Mouse (Mus musculus): Measurements from ENCODE around the gene Des. TPM values are rescaled to one million over a fixed set of nuclear protein-coding genes. Genes with fewer than 3 reads are reported as not detected.
A peak's percentile ranks its signal among the peaks of the same experiment; 100 is the strongest.

Des gene
- polyA plus RNA-seq, 1 experiment from 2014 or later = 13.8 TPM

DNA sequence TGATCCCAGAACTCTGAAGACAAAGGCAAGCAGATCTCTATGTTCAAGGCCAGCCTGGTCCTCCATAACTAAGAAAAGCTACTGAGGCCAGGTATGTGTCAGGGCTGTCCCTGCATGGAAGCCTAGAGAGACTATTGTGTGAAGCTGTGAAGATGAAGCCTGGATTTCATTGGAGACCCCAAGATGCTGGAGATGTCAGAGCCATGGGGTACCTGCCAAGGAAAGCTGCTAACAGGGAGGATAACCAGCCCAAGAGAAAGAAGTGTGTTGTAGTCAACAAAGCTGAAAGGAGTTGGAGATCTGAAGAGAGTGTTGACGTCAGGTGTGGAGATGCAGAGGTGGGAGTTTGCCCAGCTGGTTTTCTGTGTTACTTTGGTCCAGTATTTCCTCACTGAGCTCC is 28.9 kb upstream of the Des start:
- ATAC-seq (ENCODE audit: insufficient number of reproducible peaks, insufficient read depth, low FRiP score, low TSS enrichment, low read depth) = no peak
- 65% methylated on average over 1 of the region's 1 CpGs for WGBS

DNA sequence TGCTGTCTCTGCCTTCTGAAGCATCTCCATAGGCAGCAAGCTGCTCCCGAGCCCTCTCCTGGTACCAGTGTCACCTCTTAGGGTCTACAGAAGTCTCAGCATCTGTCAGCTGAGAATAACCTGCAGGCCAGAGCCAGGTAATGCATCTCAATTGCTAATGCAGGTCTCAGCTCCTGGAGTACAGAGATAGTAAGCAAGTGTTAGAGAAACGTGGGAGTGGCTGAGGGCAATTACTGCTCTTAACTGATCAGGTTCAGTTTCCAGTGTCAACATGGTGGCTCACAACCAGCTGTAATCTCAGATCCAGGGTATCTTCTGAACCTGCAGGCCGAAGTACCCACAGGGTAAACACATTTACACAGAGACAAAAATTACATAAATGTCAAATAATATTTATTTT is 23.7 kb upstream of the Des start:
- Histone ChIP-seq H3K9me3 (no peaks in the 10 kb centered on the region), H3K4me2 (no peak overlapping the region), H3K9ac (no peak overlapping the region), H3K36me3 (no peaks in the 10 kb centered on the region), H3K4me1 (peaks cover 36% of the 10 kb centered on the region), H3K27me3 (no peaks in the 10 kb centered on the region), H3K4me3 (no peak overlapping the region), H3K27ac (no peak overlapping the region)
- ATAC-seq (ENCODE audit: insufficient number of reproducible peaks, insufficient read depth, low FRiP score, low TSS enrichment, low read depth) = no peak
- WGBS = 57% methylated on average over 3 of the region's 3 CpGs

More for the DNA sequence above, 28.9 kb upstream of the Des start:
- Histone ChIP-seq H3K9ac (no peak overlapping the region), H3K36me3 (no peaks in the 10 kb centered on the region), H3K4me3 (no peak overlapping the region), H3K27me3 (no peaks in the 10 kb centered on the region), H3K4me1 (no peaks in the 10 kb centered on the region), H3K4me2 (no peak overlapping the region), H3K27ac (no peak overlapping the region), H3K9me3 (no peaks in the 10 kb centered on the region)

DNA sequence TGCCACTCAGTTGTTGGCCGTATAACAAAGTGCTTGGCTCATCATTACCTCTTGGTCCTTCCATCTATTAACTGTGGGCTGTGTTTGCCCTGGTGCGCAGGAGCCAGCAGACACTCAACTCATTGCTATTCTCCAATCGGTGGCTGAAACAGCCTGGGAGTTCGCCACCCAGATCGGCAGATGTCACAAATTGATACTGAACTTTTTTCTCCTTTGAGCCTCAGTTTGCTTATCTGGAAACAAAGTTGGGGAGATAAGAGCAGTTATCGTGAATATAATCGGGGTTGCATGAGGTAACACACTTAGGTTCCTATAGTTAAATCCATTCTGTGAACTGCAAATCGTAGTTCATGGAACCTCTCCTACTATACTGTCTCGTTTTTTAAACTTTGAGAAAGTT is 23.0 kb upstream of the Des start:
- no peak overlapping the region for H3K9ac ChIP-seq
- H3K36me3 ChIP-seq = no peaks in the 10 kb centered on the region
- H3K4me3 ChIP-seq = no peak overlapping the region
- H3K4me1 ChIP-seq = peaks cover 36% of the 10 kb centered on the region
- no peak overlapping the region for H3K27ac ChIP-seq
- no peaks in the 10 kb centered on the region for H3K9me3 ChIP-seq
- H3K27me3 ChIP-seq = peaks cover 3% of the 10 kb centered on the region; the same call in 1 of the 2 replicates
- 84% methylated on average over 9 of the region's 9 CpGs for WGBS
- H3K4me2 ChIP-seq = no peak overlapping the region
- no peak for ATAC-seq (ENCODE audit: insufficient number of reproducible peaks, insufficient read depth, low FRiP score, low TSS enrichment, low read depth)

DNA sequence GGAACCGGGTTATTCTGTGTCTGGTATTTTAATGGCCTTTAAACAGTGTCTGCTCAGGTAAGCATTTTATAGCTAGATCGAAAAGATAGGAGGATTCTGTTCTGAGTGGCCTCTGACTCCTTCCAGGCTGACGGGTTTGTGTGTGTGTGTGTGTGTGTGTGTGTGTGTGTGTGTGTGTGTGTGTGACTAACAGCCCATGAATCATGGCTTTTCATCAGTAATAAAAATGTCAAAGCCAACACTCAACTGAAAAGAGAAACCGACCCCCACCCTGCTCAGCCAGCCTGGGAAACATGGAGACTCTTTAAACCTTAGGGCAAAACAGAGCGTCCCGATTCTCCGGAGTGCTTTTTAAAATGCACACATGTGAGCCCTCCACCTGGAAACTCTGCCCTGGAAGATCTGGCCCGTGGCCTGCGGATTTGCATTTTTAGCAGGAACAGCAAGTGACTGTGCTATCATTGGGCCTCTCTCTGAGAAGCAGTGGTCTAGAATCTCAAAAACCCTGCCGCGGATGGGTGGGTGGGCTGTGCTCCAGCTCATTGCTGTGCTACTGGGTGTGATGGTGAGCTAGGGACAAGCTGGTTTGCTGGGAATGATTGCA is 21.9 kb upstream of the Des start:
- Histone ChIP-seq H3K4me1 (peaks cover 36% of the 10 kb centered on the region), H3K4me2 (peak overlapping the region; percentile 32)

DNA sequence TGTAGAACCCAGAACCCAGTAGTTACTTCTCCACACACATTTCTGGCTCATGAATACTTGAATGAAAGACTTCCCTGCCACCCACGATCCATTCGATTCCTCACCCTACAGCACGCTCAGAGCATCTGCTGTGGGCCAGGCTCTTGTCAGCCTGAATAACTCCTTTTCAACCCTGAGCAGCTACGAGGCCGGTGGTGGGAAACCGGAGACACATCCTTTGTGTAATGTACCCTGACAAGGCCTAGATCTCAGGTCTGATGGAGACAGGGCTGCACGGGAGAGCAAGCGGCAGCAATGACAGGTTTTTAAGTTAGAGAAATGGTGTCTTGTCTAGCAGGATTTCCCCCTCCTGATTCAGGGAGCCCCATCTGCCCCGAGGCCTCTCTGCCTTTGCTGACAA is 20.8 kb upstream of the Des start:
- peak overlapping the region; percentile 32 for H3K4me2 ChIP-seq
- peaks cover 9% of the 10 kb centered on the region for H3K27me3 ChIP-seq
- H3K4me1 ChIP-seq = peaks cover 43% of the 10 kb centered on the region
- no peaks in the 10 kb centered on the region for H3K36me3 ChIP-seq
- H3K4me3 ChIP-seq = no peak overlapping the region
- no peaks in the 10 kb centered on the region for H3K9me3 ChIP-seq
- peak overlapping the region; percentile 84 for H3K27ac ChIP-seq
- WGBS = 5% methylated on average over 9 of the region's 9 CpGs
- H3K9ac ChIP-seq = no peak overlapping the region
- ATAC-seq (ENCODE audit: insufficient number of reproducible peaks, insufficient read depth, low FRiP score, low TSS enrichment, low read depth) = no peak

More for the DNA sequence above, 21.9 kb upstream of the Des start:
- H3K9ac ChIP-seq = peak overlapping the region; percentile 47; the same call in 1 of the 2 replicates
- no peak overlapping the region for H3K4me3 ChIP-seq
- no peak for ATAC-seq (ENCODE audit: insufficient number of reproducible peaks, insufficient read depth, low FRiP score, low TSS enrichment, low read depth)
- peak overlapping the region; percentile 84 for H3K27ac ChIP-seq
- H3K36me3 ChIP-seq = no peaks in the 10 kb centered on the region
- WGBS = 26% methylated on average over 11 of the region's 11 CpGs
- H3K27me3 ChIP-seq = peaks cover 5% of the 10 kb centered on the region; the same call in 1 of the 2 replicates
- no peaks in the 10 kb centered on the region for H3K9me3 ChIP-seq

DNA sequence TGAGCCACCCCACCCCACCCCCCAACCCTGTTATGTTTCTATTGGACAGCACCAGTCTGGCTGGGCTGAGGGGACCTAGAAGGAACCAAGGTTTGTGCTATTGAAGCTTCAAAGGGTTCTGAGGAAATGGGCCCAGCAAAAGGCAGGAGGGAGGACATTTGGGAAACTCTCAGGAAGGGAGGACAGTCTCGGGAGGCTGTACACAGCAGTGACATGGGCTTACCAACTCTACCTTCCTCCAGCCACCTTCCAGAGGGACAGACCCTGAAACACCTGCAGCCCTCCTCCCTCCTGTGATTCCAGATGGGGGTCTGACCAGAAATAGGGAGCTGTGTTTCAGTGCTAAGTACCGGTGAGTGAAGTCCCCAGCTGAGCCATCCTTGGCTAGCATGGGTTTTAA is 19.6 kb upstream of the Des start:
- Histone ChIP-seq H3K27me3 (peaks cover 9% of the 10 kb centered on the region), H3K9ac (no peak overlapping the region), H3K9me3 (no peaks in the 10 kb centered on the region), H3K4me1 (peaks cover 55% of the 10 kb centered on the region), H3K4me2 (no peak overlapping the region), H3K36me3 (no peaks in the 10 kb centered on the region), H3K4me3 (no peak overlapping the region), H3K27ac (peak overlapping the region; percentile 39; the same call in 1 of the 2 replicates)
- WGBS = 72% methylated on average over 2 of the region's 2 CpGs
- ATAC-seq (ENCODE audit: insufficient number of reproducible peaks, insufficient read depth, low FRiP score, low TSS enrichment, low read depth) = no peak

DNA sequence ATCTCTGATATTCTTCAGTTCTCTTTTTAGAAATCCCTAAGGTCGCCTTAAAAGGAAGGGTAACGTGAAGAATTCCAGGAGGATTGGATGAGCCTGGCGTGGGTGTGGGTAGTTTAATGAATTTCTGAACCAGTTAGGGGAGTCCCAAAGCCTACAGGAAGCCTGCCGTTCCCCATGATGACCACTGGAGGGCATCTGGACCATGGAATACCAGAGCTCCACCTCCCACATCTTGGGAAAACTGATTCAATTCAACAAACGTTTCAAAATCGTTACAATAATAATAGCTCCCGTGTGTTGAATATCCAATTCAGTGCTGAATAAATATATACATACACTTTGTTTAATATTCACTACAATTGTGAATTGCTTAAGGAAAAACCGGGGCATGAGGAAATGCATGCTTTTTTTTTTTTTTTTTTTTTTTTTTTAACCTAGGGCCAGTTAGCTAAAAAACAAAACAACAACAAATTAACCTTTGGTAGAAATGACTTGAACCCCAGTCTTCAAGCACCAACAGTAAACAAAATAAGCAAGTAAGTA is 17.2 kb upstream of the Des start:
- Histone ChIP-seq H3K9ac (no peak overlapping the region), H3K27me3 (peaks cover 9% of the 10 kb centered on the region), H3K36me3 (no peaks in the 10 kb centered on the region), H3K4me3 (no peak overlapping the region), H3K4me1 (peaks cover 50% of the 10 kb centered on the region), H3K4me2 (no peak overlapping the region), H3K27ac (no peak overlapping the region), H3K9me3 (no peaks in the 10 kb centered on the region)
- no peak for ATAC-seq (ENCODE audit: insufficient number of reproducible peaks, insufficient read depth, low FRiP score, low TSS enrichment, low read depth)
- under 1% methylated on average over 8 of the region's 8 CpGs for WGBS

DNA sequence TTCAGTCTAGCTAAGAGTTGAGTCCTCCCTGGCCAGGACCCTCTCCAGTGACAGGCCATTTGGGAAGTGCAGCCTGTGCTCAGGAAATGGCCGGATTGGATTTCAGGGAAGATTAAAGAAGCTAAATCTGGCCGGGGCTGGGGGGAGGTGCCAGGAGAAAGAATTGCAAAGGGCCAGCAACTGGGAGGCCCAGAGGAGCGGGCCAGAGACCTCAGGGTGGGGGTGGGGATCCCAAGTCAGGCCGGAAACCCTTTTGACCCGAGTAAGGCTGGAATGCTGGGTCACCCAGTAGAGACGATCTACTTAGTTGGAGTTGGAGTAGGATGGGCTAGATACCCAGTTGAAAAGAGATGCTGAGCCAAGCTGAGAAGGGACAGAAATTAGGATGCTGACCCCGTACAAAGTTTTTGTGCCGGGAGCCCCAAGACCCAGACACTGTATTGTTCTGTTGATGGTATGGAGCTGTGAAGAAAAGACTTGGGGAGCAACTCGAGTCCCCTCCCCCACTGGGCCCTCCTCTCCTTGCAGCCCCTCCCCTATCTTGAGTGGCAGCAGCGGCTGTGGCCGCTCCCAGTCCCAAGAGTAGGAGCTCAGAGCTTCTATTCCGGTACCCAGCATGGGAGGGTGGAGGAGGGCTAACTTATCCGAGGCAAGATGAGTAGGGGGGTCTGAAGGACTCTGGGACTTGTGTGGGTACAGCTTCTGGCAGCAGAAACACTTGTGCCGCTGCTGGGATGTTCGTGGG is 15.7 kb upstream of the Des start:
- Histone ChIP-seq H3K4me2 (peak overlapping the region; percentile 14; the same call in 1 of the 2 replicates), H3K36me3 (no peaks in the 10 kb centered on the region), H3K9me3 (no peaks in the 10 kb centered on the region), H3K9ac (0 out of 2 replicates have a peak overlapping the region, but pooled peaks have one; percentile 27), H3K4me1 (peaks cover 38% of the 10 kb centered on the region), H3K4me3 (no peak overlapping the region), H3K27me3 (peaks cover 9% of the 10 kb centered on the region), H3K27ac (no peak overlapping the region)
- WGBS = 6% methylated on average over 15 of the region's 15 CpGs
- no peak for ATAC-seq (ENCODE audit: insufficient number of reproducible peaks, insufficient read depth, low FRiP score, low TSS enrichment, low read depth)

DNA sequence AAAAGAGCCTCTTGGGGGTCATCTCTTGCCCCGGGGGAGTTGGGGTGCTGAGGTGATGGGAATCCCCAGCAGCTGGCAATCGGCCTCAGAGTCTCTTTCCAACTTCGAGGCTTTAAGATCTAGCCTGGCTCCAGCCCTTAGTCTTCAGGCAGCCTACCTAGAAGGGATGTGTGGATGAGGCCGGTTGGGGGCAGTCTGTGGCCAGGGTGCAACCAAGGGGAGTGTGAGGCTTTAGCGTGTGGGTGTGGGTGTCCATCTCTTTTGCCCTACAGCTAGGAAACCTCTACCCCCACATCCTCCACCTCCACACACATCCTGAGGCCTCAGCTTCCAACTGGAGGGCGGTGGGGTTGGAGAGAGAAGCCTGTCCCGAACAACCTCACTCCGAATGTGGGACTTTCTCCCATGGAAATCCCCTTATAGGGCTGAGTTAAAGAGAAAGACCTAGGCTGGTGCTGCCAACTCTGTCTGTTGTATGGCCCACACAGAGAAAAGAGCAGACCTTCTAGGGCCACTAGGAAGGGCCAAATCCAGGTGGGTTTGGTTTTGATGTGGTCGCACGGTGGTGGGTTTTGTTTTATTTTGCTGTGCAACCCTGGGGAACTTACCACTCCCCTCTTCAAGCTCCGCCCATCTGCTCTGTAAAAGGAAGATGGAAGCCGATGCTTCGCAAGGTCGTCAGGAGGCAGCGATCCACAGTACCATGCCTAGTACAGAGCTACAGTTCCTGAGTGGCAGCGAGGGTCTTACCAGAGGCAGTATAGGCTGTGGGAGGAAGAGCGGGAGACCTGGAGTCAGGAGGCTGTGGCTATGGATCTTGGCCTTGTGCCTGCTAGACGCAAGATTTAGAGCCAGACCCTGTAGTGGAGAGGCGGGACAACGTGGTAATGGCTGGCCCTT is 14.8 kb upstream of the Des start:
- H3K4me3 ChIP-seq = no peak overlapping the region
- 25% methylated on average over 20 of the region's 20 CpGs for WGBS
- H3K36me3 ChIP-seq = no peaks in the 10 kb centered on the region
- H3K9me3 ChIP-seq = no peaks in the 10 kb centered on the region
- H3K27me3 ChIP-seq = peaks cover 9% of the 10 kb centered on the region
- H3K27ac ChIP-seq = no peak overlapping the region
- peak overlapping the region; percentile 30 for H3K4me2 ChIP-seq
- ATAC-seq (ENCODE audit: insufficient number of reproducible peaks, insufficient read depth, low FRiP score, low TSS enrichment, low read depth) = peak; percentile 21; the same call in 1 of the 2 replicates
- H3K4me1 ChIP-seq = peaks cover 35% of the 10 kb centered on the region
- no peak overlapping the region for H3K9ac ChIP-seq

DNA sequence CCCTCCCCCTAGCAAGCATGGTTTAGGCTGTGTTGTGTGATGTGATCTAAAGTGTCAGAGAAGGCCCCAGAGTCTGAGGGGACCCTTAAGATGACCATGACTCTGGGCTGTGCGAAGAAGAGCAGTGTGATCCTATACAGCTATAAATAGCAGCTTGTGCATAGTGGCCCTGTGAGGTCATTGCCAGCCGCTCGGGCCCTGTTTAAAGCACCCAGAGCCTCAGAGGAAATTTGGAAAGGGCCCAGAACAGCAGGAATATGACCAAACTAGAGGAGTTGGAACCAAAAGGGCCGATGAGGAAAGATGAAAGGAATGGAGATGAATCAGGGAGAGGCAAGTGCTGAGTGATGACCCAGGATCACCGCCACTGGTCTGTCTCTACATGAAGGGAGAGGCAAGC is 12.8 kb upstream of the Des start:
- Histone ChIP-seq H3K4me3 (no peak overlapping the region), H3K4me2 (no peak overlapping the region), H3K27me3 (peaks cover 5% of the 10 kb centered on the region; the same call in 1 of the 2 replicates), H3K36me3 (no peaks in the 10 kb centered on the region), H3K27ac (no peak overlapping the region), H3K9me3 (no peaks in the 10 kb centered on the region), H3K9ac (no peak overlapping the region), H3K4me1 (peaks cover 29% of the 10 kb centered on the region)
- 84% methylated on average over 5 of the region's 5 CpGs for WGBS
- ATAC-seq (ENCODE audit: insufficient number of reproducible peaks, insufficient read depth, low FRiP score, low TSS enrichment, low read depth) = no peak

DNA sequence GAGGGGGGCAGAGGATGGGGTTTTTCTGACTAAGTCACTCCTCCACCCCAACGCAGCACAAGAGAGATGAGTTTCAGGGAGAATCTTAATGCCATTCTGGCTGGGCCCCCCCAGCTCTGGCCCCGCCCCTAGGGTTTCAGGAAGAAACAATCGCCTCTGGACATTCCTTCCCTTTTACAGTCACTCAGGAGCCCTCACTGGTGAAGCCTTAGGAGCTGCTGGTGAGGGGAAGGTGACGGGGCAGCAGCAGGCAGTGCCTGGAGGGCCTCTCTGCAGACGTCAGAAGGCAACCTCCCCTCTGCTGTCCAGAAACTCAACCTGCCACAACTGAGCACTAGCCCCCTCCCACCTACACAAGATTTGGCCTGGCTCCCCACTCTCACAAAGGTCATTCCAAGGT is 10.9 kb upstream of the Des start:
- Histone ChIP-seq H3K4me3 (no peak overlapping the region), H3K4me1 (peaks cover 22% of the 10 kb centered on the region), H3K9me3 (no peaks in the 10 kb centered on the region), H3K9ac (no peak overlapping the region), H3K27me3 (no peaks in the 10 kb centered on the region), H3K4me2 (no peak overlapping the region), H3K27ac (no peak overlapping the region), H3K36me3 (no peaks in the 10 kb centered on the region)
- WGBS = 30% methylated on average over 5 of the region's 5 CpGs
- peak; percentile 22; the same call in 1 of the 2 replicates for ATAC-seq (ENCODE audit: insufficient number of reproducible peaks, insufficient read depth, low FRiP score, low TSS enrichment, low read depth)

All from embryonic facial prominence, embryonic 13.5 days (tissue).